Mouse (Mus musculus) heart, postnatal 4 days (tissue): ENCODE measurements at regions not wholly inside any gene's neighbourhood (a gene's known extent, or its start where the extent isn't known, plus 50 kb on each side); places are given as distances from the start of the nearest gene placed in this dataset.

Experiments
- DNase-seq: peaks from one replicate; pipeline ENCODE4 v3.0.0; 2021

DNA sequence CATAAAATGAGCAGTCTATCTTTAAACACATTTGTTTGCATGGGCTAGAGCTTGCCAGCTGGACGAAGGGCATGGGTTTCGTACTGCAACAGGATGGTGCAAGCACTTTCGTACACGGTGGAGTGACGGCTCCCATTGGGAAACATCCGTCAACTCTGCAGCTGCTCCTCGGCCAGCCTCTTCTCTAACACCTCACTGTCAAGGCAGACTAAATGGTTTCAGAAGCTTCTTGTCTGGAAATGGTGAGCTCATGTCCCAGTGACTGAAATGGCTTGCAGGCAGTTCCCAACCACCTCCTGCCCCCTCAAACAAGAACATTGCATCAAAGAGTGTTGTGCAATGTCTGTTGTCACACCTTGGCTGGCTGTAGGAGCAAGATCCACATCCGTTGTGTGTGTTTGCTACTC is 163.4 kb downstream of the Trib2 start:
- DNase-seq: no peak

DNA sequence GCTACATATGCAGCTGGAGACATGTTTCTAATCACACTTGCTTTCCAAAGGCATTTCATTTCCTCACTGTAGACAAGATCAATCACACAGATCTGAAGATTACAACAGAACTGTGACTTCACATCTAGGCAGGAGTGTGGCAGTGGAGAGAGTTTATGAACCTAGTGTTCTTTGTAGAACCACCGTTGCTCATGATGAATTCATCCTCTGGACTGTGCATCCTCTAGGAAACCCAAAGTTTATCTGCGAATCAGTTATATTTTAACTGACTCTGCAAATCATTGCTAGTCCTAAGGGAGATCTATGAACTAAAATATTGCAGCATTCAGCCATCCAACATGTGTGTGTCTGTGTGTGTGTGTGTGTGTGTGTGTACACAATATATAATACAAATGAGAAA is 165.4 kb downstream of the Trib2 start:
- no peak for DNase-seq

DNA sequence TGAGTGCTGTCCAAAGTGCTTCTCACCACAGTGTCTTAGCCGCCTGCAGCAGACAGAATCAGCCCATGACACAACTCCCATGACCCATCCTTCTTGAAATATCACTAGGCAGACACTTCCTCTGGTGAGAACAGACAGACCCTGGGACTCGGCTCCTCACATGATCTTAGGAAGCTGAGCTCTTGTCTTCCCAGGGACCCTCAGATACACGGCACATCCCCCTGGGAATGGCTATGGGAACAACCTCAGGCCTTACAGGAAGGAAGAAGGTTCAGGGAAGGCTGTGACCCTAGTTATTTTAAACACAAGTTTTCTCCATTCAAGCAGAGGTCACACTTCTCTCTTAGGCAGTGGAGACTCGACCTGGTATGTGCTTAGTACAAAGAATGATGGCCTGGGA is 166.8 kb downstream of the Trib2 start:
- DNase-seq: no peak

DNA sequence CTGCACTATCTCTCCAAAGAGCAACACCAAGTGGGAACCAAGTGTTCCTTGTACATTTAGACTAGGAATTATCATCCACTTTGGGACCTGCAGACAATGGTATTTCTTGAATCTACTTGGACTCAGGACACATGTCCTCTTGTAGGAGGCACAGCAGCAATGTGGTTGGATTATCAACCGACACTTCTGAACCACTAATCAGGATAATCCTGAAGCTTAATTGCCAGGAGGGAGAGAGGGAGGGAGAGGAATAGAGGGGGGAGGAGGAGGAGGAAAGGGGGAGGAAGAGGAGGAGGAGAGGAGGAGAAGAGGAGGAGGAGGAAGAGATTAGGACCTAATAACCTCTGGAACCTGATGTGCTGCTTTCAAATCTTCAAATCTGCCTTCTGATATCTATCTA is 167.5 kb downstream of the Trib2 start:
- DNase-seq: no peak

DNA sequence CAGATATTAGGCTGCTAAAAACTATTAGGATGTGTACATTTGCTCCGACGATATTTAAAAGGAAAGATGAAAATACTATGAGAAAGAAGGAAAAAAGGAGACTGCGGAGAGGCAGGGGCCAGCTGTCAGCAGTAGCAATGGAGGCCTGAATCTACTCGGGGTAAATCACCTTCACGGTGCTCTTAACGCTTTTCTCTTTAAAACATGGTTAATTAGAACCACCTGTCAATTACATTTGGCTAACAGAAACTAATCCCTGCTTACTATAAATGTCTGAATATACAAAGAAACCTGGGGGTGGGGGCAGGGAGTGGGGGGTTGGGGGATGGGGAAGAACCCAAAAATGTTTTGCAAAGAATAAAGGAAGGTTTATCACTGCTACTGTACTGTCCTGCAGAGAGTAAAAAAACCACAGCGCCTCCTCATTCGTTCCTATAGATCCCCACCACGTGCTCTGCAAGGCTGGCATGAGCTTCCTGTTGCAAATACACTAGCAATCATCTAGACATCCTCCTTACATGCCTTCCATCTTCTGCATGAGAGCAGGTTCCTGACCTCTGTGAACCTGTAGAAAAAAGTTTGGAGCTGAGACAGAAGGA is 172.5 kb downstream of the Trib2 start:
- no peak for DNase-seq

DNA sequence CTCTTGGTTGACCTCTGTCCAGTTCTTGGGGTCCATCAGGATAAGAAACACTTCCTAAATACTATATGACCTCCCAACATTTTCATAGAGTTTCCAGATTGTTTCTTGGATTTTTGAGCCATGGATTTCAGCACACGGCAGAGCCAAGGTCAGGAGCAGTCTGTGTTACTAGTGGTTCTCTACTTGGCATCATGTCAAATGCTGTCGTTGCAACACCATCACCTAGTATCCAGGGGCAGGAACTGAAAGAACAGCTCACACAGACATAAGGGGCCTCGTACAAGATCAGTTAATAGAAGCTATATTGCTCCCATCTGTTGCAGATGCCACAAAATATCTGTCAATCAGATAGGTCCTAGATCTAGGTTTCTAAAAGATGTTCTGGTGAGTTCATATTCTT is 173.1 kb downstream of the Trib2 start:
- no peak for DNase-seq

DNA sequence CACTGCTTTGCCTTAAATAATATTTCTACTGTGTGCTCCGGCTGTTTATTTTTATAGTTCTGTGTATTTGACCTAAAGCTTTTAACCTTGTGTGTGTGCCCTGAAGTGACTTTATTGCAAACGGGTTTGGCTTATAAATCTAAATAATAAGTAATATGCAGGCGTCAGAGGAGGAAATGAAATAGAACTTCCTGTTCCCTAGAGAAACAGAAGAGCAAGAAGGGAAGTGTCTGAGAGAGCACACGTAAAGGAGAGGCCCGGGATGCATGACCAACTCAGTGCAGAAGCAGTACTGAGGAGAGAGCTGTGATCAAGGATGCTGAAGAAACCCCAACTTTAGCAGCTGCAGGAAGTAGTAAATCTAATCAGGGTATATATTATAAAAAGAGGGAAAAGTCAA is 176.4 kb downstream of the Trib2 start:
- DNase-seq: no peak

DNA sequence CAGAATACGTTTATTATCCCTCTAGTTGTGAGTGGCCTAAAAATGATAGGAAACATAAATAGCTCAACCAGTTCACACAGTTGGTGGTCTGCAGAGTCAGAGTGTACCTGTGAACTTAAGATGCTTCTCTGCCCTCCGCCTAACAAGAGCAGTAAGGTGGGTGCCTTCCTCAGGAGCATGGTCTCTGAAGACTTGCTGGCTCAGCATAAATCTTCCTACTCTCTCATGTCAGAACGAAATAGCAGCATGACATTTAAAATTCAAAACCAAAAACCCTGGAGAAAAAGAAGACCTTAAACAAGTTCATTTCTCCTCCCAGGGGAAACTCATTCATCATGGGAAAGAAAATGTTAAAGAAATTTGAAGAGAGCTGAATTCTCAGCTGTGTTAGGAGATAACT is 186.8 kb downstream of the Trib2 start:
- no peak for DNase-seq

DNA sequence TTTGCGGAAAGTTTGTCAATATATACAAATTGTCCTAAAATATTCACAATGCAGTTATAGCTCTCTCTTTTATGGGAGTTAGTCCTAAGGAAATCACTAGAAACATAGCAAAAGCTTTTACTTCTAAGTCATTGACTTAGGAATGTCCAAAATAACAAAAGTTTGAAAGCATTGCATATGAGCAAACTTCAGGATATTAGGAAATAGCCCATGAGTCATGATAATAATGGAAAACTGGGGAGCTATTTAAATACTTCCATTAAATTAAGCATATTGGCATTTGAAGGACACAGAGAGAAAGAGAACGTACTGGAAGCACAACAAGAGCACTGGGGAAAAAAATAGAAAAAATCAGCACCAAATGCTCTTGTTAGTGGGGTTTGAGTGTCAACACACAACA is 197.2 kb downstream of the Trib2 start:
- no peak for DNase-seq

DNA sequence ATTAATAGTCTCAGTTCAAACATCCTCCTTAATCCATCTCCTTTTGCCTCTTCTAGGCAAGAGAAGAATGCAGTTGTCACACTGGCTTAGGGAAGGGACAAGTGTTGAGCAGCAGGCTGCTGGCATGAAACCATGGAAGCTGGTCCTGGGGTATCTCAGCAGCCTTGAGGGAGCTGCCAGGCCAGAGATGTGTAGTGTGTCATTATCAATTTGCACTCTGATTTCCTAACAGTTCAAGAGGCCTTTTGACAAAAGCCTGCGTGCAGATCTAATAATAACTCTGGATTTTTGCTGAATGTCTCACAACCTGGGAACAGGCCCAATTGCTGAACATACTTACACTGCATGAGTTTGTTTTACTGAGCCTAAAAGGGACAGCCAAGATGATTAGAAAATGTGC is 199.4 kb downstream of the Trib2 start:
- DNase-seq: peak; percentile 75

DNA sequence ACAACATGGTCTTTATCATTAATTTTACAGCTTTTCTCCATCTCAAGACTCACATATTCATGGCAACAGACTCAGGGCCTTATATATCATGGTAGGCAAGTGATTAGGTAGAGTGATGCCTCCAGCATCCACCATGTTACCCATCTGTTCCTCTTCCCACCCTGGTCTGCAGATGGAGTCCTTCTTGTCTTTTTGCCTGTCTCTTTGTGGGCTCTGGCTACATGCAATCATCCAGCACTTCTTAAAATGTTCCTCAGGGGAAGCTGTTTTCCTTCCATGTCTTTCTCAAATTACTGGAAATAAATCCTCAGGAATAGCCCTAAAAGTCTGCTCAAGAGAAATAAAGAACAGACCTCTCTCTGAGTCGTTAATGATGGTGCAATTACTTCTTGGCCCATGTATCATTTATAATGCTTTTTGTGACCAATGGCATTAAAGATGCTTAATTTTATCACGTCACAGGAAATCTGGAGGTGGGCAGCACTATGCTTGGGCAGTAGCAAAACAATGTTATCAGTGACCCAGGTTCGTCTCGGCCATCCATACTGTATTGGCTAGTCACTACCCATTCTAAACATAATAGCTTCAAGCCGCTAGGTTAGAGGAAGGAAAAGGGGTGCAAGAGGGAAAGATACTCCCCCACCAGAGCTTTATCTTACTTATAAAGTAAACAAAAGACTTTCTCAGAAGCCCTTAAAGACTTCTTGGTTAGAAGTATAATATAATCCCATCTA is 204.7 kb downstream of the Trib2 start:
- DNase-seq: no peak

DNA sequence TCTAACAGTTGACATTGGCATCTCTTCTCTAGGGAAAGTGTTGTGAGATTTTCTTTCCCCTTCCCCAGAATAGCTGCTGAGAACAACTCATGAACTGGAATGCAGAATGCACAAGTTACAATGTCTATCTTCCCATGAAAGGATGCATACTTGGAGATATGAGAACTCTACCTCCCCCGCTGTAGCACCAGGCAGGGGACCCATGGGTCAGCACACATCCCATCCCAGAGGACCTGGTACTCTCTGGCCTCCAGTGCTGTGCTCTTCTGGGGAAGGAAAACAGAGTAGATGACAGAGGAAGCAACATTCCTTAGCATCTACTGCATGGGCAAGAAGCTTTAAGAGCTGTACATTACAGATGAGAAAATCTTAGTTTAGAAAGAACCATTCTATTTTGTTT is 209.6 kb downstream of the Trib2 start:
- DNase-seq: no peak

DNA sequence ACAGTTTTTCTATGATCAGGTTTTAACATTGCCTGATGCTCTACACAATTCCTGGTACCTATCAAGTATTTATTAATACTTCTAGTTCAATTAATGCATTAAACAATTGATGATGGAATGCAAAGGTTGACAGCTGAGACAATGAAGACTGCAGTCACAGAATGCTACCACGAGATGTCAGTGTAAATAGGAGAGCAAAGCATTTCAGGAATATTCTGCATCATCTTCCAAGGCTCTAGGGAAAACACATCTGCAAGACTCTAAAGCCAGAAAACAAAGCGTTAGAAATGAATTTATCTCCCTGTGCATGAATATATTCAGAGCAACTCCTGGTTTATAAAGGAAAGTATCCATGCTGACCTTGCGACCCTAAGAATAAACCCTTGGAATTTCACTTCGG is 210.6 kb downstream of the Trib2 start:
- DNase-seq: peak; percentile 47

DNA sequence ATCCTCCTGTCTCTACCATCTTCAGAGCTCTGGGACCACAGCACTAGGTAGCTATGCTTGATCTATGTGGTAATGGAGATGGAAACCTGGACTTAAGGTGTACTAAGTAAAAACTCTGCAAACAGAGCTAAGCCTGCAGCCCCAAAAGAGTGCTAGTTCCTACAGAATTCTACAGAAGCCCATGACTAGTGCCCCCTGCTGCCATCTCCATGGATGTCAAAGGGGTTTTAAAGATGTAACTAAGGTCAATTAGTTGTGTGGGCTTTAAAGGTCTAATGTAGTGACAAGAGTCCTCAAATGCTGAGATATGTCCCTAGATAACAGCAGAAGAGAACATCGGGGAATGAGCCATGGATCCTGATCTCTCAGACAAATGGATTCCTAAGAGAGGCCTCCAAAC is 212.1 kb downstream of the Trib2 start:
- no peak for DNase-seq

DNA sequence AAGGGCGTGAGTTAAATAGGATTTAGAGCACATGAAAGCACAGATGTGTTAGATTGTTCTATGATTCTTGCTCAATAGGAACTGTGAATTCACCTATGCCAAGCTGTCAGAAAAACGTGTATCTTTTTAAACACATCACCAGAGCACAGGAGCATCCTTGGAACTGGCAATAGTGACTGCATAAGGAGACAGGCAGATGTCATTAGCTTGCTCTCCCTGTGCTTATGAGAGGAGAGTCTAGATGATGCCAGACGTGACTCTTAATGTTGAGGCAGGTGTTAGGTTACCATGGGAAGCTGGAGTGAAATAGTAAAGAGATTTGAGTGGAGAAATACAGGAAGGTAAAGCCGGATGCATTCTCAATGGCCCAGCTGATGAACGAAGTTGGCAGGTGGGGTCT is 212.8 kb downstream of the Trib2 start:
- no peak for DNase-seq

DNA sequence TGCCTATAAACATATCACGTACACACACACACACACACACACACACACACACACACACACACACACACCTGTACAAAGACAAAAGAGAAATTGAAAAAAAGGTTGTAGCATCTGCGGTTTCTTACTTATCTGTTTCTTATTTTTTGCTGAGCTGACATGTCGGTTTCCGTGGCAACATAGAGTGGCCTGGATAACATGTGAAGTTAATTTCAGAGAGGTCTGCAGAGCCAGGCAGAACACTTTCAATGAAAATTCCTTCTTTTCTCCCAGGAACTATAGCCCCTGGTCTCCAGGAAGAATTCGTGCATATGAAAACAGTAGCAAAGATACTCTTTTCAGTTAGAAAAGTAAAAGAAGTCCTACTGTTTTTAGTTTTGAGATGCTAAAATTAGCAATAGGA is 213.4 kb downstream of the Trib2 start:
- DNase-seq: no peak

DNA sequence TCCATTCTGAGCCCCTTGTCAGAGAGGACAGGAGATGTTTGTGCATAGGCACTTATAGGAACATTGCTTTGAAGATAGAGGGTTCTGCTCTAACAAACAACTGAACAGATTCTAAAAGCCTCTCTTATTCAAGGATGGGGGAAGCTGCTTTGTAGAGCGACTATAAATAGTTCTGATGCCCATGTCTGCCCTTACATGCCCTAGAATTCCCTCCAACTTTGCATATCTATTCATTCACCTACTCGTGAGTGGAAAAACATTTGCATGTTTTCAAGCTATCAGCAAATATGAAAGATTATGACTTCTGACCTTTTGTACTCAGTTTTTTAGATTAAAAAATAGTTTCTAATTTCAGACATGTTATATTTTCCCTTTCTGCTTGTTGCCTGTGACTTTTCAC is 222.0 kb downstream of the Trib2 start:
- DNase-seq: no peak

DNA sequence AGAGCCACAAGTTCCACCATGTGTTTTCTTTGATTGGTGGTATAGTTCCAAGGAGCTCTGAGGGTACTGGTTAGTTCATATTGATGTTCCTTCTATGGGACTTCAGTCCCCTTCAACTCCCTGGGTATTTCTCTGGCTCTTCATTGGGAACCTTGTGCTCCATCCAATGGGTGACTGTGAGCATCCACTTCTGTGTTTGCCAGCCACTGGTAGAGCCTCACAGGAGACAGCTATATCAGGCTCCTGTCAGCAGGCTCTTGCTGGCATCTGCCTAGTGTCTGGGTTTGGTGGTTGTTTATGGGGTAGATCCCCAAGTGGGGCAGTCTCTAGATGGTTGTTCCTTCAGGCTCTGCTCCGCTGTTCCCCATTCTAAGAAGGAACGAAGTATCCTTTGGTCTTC is 228.9 kb downstream of the Trib2 start:
- DNase-seq: peak; percentile 11

DNA sequence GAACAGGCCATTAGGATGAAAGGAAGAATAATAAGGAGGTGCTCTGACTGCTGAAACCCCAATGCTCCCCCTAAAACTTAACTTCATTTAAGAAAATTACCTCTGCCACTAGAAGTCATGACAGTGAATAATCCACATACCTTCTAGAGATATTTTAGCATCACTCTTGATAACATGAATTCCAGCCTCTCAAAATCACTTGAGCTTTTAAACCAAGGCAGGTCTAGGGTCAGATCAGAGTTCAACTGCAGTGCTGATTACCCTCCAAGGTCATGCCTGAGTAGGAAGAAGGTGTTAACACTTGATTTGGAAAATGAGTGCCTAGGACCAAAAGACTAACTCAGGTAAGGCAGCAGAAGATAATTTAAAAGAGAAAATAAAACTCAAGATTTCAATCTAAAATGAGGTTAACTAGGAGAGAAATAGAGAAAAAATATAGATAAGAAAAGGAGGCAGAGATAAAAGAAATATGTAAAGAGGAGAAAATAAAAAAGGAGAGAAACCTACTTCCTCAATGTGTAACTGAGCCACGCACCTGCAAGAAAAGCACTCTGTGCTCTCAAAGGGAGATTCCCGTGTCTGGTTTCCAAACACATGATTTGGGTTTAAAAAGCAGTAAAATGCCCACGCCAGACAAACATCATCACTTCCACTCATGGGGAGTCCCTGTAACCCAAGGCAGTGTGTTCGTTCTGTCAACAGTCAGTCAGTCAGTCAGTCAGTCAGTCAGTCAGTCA is 229.8 kb downstream of the Trib2 start:
- no peak for DNase-seq

DNA sequence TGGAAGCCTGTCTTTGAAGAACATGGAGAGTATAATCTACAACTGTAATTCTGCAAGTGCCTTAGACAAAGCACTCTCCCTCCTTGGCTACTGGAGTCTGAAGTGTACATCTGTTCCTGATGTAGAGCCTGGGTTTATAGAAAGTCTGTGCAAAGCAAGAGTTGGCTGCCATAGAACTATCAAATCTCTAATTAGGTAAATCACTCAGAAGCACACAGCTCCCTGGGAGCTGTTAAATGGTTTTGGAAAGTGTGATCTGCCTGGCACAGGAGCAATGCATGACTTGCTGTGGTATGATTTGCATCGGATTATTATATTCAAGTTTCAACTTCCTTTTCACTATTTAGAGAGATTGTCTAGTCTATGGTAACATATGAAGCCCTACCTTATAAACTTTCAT is 230.9 kb downstream of the Trib2 start:
- no peak for DNase-seq

DNA sequence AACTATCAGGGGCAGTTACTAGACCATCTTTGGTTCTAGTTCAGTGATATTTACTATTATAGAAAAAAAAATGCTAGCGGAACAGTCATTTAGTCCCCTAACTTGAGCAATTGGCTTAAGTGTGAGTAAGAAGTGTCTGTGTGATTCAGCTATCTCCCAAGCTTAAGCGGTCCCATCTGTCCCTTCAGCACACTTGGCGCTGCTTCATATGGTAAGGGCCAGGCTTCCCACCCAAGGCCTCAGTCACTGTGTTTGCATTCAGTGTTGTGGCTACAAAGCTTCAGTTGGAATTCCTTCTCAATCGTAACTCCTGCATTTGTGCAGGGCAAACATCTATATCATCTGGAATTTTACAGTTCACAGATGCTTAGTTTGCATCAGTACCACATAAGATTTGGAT is 232.0 kb downstream of the Trib2 start:
- DNase-seq: no peak

DNA sequence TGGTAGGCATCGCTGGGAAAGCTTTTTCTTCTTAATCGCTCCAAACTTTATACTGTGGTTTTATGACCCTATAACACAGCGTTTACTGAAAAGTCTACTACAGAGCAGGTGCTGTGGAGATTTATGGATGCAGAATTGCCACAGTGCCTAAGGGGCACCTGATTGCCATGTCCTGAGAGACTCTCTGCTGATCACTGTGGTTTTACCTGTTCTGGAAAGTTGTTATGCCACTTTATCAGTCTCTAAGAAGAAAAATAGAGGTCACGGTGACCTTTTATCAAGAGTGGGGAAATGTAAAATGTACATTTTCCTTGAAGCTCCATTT is 250.0 kb downstream of the Trib2 start:
- no peak for DNase-seq

DNA sequence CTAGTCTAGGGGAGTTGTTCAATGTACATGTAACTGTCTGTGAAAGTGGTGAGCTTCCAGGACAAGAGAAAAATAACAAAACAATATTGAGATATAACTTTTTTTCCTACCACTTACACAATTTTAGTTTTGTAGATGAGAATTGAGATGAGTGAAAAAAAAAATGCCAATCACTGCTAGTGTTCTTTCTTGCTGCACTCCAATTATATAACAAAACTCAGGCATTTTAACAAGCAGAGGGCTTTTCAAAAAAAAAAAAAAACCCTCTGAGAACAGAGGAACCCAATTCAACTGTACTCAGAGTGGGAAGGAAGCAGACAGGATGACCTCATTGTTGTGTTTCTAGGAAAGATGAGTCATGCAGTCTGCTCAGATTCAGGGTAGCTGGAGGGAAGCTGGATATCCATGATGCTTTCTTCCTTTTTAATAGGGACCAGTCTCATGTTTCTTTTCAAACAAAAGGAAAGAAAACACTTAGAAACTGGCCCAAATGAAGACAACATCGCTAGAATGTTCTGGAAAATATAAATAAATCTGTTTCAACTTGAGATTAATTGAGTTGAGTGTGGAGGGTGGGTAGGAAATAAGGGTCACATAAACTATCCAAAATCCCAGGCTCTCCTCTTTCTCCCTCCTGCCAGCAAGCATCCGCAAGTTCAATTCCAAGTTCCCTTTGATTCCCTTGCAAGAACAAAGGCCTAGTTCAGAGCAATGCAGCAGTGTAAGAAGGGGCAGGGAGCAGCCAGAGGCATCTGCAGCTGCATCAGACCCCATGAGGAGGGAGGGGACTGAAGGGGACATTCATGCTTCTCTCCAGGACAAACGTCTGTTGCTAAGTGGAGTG is 250.6 kb downstream of the Trib2 start:
- peak; percentile 19 for DNase-seq
